In genomic region chr9:9899070-9899469, GRCm38 (mm10) we compare ENCODE assay signal across 8 mouse cellular contexts.
DNase-seq lines count a peak whose midpoint lies in the region; ATAC-seq lines count a peak whose summit lies in the region.

No protein-coding gene starts in this region.

- intact Hi-C loops in left cerebral cortex, postnatal 10 days (cut with DNase I): no loop called here

- no peak for ATAC-seq in megakaryocyte-erythroid progenitor cell, adult 5-6 weeks (replicated peaks; ENCODE audit: low FRiP score, low TSS enrichment, poor library complexity, severe bottlenecking)

- peak; percentile 7 for DNase-seq in Muller cell, postnatal 12 days (ENCODE audit: inconsistent ontology term)
- peak; percentile 39 for DNase-seq in brain, embryonic 18.5 days (ENCODE audit: low read depth, low spot score)
- peak; percentile 52 to 75 for DNase-seq in frontal cortex, adult 2 months (ENCODE audit: extremely low spot score in 1 of 2, low spot score in 1 of 2)
- DNase-seq in left cerebral cortex, postnatal 10 days (ENCODE audit: extremely low spot score in 1 of 2, low spot score in 2 of 2): peak; percentile 35 to 62
- DNase-seq in thymus, postnatal 25 days: no peak
- DNase-seq in gastrocnemius, postnatal 4 days (ENCODE audit: low spot score in 2 of 2): no peak
- DNase-seq in gastrocnemius, adult 8-10 months (ENCODE audit: low spot score in 2 of 2): no peak

Comparison
In these comparisons a context has a peak if more than half of its experiments do, and no peak if none do; other contexts are left out.
1. DNase-seq: peak in Muller cell, postnatal 12 days (single experiment), brain, embryonic 18.5 days (single experiment), frontal cortex, adult 2 months (2 of 2) and left cerebral cortex, postnatal 10 days (2 of 2); none in thymus, postnatal 25 days (single experiment), gastrocnemius, postnatal 4 days (0 of 2) and gastrocnemius, adult 8-10 months (0 of 2).